Mouse (Mus musculus) left cerebral cortex, adult 9 months (tissue): ENCODE data around the gene Stard5.
A peak's percentile ranks its signal among the peaks of the same experiment; 100 is the strongest.

ENCODE experiments used
- DNase-seq, 2 experiments: peaks; one replicate each; pipeline ENCODE4 v3.0.0; 2022; ENCODE audit warnings: low spot score in 2 of 2

The Stard5 gene

GRCm38 (mm10) chr7:83632682-83633120 lies 942 bp downstream of the Stard5 start:
- no peak for DNase-seq

GRCm38 (mm10) chr7:83633856-83634255 lies 2.1 kb downstream of the Stard5 start:
- no peak for DNase-seq

- DNase-seq, result no peak
Measured at GRCm38 (mm10) chr7:83635726-83636125, 4.0 kb downstream of the Stard5 start.

GRCm38 (mm10) chr7:83636425-83636824 lies 4.7 kb downstream of the Stard5 start:
- DNase-seq, result no peak

GRCm38 (mm10) chr7:83637781-83638583 lies 6.2 kb downstream of the Stard5 start:
- DNase-seq, result no peak

GRCm38 (mm10) chr7:83639084-83639483 lies 7.3 kb downstream of the Stard5 start:
- DNase-seq, result no peak

GRCm38 (mm10) chr7:83640581-83640980 lies 8.8 kb downstream of the Stard5 start:
- no peak for DNase-seq

- DNase-seq, result no peak
Measured at GRCm38 (mm10) chr7:83641163-83641562, 9.4 kb downstream of the Stard5 start.

- no peak for DNase-seq
Measured at GRCm38 (mm10) chr7:83643581-83643980, 11.8 kb downstream of the Stard5 start.

GRCm38 (mm10) chr7:83644761-83645160 lies 13.0 kb downstream of the Stard5 start:
- DNase-seq, result no peak

- DNase-seq, result no peak
Measured at GRCm38 (mm10) chr7:83645476-83645875, 13.7 kb downstream of the Stard5 start.

- peak in 1 of 2 experiments; percentile 42 for DNase-seq
Measured at GRCm38 (mm10) chr7:83648807-83649206, 17.0 kb downstream of the Stard5 start.

GRCm38 (mm10) chr7:83650638-83651037 lies 18.9 kb downstream of the Stard5 start:
- DNase-seq, result no peak

- no peak for DNase-seq
Measured at GRCm38 (mm10) chr7:83652498-83652897, 20.7 kb downstream of the Stard5 start.

GRCm38 (mm10) chr7:83653605-83654051 lies 21.9 kb downstream of the Stard5 start:
- no peak for DNase-seq

GRCm38 (mm10) chr7:83654196-83654595 lies 22.4 kb downstream of the Stard5 start:
- DNase-seq, result no peak

GRCm38 (mm10) chr7:83654938-83655630 lies 23.3 kb downstream of the Stard5 start:
- DNase-seq, result no peak

- DNase-seq, result no peak
Measured at GRCm38 (mm10) chr7:83658716-83659115, 27.0 kb downstream of the Stard5 start.

- peak in 1 of 2 experiments; percentile 11 for DNase-seq
Measured at GRCm38 (mm10) chr7:83659159-83660065, 27.7 kb downstream of the Stard5 start.

- DNase-seq, result no peak
Measured at GRCm38 (mm10) chr7:83660273-83660691, 28.5 kb downstream of the Stard5 start.

- no peak for DNase-seq
Measured at GRCm38 (mm10) chr7:83661031-83661430, 29.3 kb downstream of the Stard5 start.

GRCm38 (mm10) chr7:83661763-83662162 lies 30.0 kb downstream of the Stard5 start:
- no peak for DNase-seq
